Mouse (Mus musculus): ENCODE data around the gene Phrf1.

DNA sequence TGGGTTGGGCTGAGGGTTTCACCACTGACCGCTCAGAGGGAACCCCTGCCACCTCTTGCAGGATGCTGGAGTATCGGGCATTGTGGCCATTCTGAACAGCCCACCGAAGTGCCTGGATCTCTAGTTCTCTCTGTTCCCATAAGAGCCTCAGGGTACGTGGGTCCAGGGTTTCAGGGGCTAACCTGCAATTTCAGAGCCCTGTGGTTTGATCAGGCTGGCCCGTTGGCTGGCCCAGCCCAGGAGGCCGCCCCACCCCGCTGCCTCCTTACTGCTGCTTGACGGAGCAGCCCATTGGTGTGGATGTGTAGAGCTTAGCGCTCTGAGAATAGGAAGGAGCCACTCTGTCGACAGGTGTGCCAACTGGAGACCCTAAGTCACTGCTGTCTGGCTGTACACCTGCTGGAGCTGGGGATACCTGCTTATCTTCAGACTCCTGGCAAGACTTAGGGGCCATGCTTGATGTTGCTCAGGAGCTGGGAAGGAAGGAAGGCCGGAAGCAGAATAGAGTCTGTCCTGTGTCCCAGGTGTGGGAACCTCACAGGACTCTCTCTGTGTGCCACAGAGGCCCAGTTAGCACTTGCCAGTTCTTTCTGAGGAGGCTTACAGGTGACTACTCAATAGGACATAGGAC, 14.9 kb upstream of the Phrf1 start, which contains the start of gene Lmntd2:
- TF ChIP-seq CTCF (IDR thresholded peaks at IDR 0.05; ENCODE audit: insufficient read depth, low read depth, low read length) (no peak), POLR2A (IDR thresholded peaks at IDR 0.05; ENCODE audit: insufficient read depth, low read depth, low read length) (no peak)
